Mouse (Mus musculus) T-cell, adult 2 months (primary cell): ENCODE data around the gene Myt1l.

ENCODE experiments used
- DNase-seq: peaks from one replicate; pipeline ENCODE4 v3.0.0; 2022; ENCODE audit warnings: low spot score

Gene Myt1l

GRCm38 (mm10) chr12:29723722-29724338 lies 195.6 kb downstream of the Myt1l start:
- DNase-seq: no peak

- DNase-seq: no peak
Measured at GRCm38 (mm10) chr12:29728294-29728693, 200.1 kb downstream of the Myt1l start.

- no peak for DNase-seq
Measured at GRCm38 (mm10) chr12:29740346-29741025, 212.3 kb downstream of the Myt1l start.

- DNase-seq: no peak
Measured at GRCm38 (mm10) chr12:29741181-29741580, 213.0 kb downstream of the Myt1l start.

- DNase-seq: no peak
Measured at GRCm38 (mm10) chr12:29750604-29751128, 222.5 kb downstream of the Myt1l start.

- no peak for DNase-seq
Measured at GRCm38 (mm10) chr12:29755086-29755871, 227.1 kb downstream of the Myt1l start.

- DNase-seq: no peak
Measured at GRCm38 (mm10) chr12:29755872-29756265, 227.7 kb downstream of the Myt1l start.

- no peak for DNase-seq
Measured at GRCm38 (mm10) chr12:29760611-29761010, 232.4 kb downstream of the Myt1l start.

- no peak for DNase-seq
Measured at GRCm38 (mm10) chr12:29766158-29766557, 238.0 kb downstream of the Myt1l start.

- no peak for DNase-seq
Measured at GRCm38 (mm10) chr12:29771791-29772190, 243.6 kb downstream of the Myt1l start.

- DNase-seq: no peak
Measured at GRCm38 (mm10) chr12:29772401-29772800, 244.2 kb downstream of the Myt1l start.

- DNase-seq: no peak
Measured at GRCm38 (mm10) chr12:29778901-29779300, 250.7 kb downstream of the Myt1l start.

GRCm38 (mm10) chr12:29789319-29790050 lies 261.3 kb downstream of the Myt1l start:
- DNase-seq: no peak

GRCm38 (mm10) chr12:29790051-29790386 lies 261.8 kb downstream of the Myt1l start:
- no peak for DNase-seq

GRCm38 (mm10) chr12:29792998-29793397 lies 264.8 kb downstream of the Myt1l start:
- DNase-seq: no peak

GRCm38 (mm10) chr12:29795107-29795673 lies 267.0 kb downstream of the Myt1l start:
- no peak for DNase-seq

- DNase-seq: no peak
Measured at GRCm38 (mm10) chr12:29798595-29799391, 270.6 kb downstream of the Myt1l start.

- no peak for DNase-seq
Measured at GRCm38 (mm10) chr12:29806415-29806814, 278.2 kb downstream of the Myt1l start.

GRCm38 (mm10) chr12:29809569-29810185 lies 281.5 kb downstream of the Myt1l start:
- no peak for DNase-seq

GRCm38 (mm10) chr12:29815466-29815865 lies 287.3 kb downstream of the Myt1l start:
- no peak for DNase-seq

- DNase-seq: no peak
Measured at GRCm38 (mm10) chr12:29816130-29816529, 287.9 kb downstream of the Myt1l start.
